Mouse (Mus musculus): ENCODE results near the gene Cox4i2.

The Cox4i2 gene

GRCm38 (mm10) chr2:152769677-152770076 is 15.7 kb downstream of the Cox4i2 start:
- DNase-seq = no peak

- DNase-seq = peak; percentile 74 to 87
These were observed 17.6 kb downstream of the Cox4i2 start for GRCm38 (mm10) chr2:152771571-152771970.

GRCm38 (mm10) chr2:152772231-152772630 is 18.3 kb downstream of the Cox4i2 start:
- DNase-seq = no peak

GRCm38 (mm10) chr2:152775357-152775756 is 21.4 kb downstream of the Cox4i2 start:
- no peak for DNase-seq

GRCm38 (mm10) chr2:152776019-152776418 is 22.0 kb downstream of the Cox4i2 start:
- no peak for DNase-seq

- DNase-seq = no peak
These were observed 22.5 kb downstream of the Cox4i2 start for GRCm38 (mm10) chr2:152776435-152776834.

GRCm38 (mm10) chr2:152777081-152777480 is 23.1 kb downstream of the Cox4i2 start:
- DNase-seq = no peak

- DNase-seq = no peak
These were observed 26.5 kb downstream of the Cox4i2 start for GRCm38 (mm10) chr2:152780466-152780865.

GRCm38 (mm10) chr2:152781031-152781711 is 27.2 kb downstream of the Cox4i2 start:
- DNase-seq = peak; percentile 53 to 64

- no peak for DNase-seq
These were observed 28.7 kb downstream of the Cox4i2 start for GRCm38 (mm10) chr2:152782656-152783055.

GRCm38 (mm10) chr2:152783241-152783640 is 29.3 kb downstream of the Cox4i2 start:
- no peak for DNase-seq

- DNase-seq = no peak
These were observed 30.7 kb downstream of the Cox4i2 start for GRCm38 (mm10) chr2:152784640-152785039.

GRCm38 (mm10) chr2:152785446-152786350 is 31.7 kb downstream of the Cox4i2 start:
- DNase-seq = peak; percentile 81 to 93

GRCm38 (mm10) chr2:152787136-152787535 is 33.2 kb downstream of the Cox4i2 start:
- peak; percentile 78 to 82 for DNase-seq

GRCm38 (mm10) chr2:152787543-152787942 is 33.6 kb downstream of the Cox4i2 start:
- DNase-seq = no peak

- peak; percentile 47 to 70 for DNase-seq
These were observed 35.0 kb downstream of the Cox4i2 start for GRCm38 (mm10) chr2:152788892-152789421.

GRCm38 (mm10) chr2:152789591-152789999 is 35.6 kb downstream of the Cox4i2 start:
- peak; percentile 45 to 56 for DNase-seq

GRCm38 (mm10) chr2:152792461-152792860 is 38.5 kb downstream of the Cox4i2 start:
- DNase-seq = peak; percentile 70 to 90

- no peak for DNase-seq
These were observed 39.4 kb downstream of the Cox4i2 start for GRCm38 (mm10) chr2:152793381-152793780.

GRCm38 (mm10) chr2:152794281-152794827 is 40.4 kb downstream of the Cox4i2 start:
- DNase-seq = peak; percentile 44 to 49

- no peak for DNase-seq
These were observed 43.6 kb downstream of the Cox4i2 start for GRCm38 (mm10) chr2:152797589-152797988.

GRCm38 (mm10) chr2:152799954-152800761 is 46.2 kb downstream of the Cox4i2 start:
- no peak for DNase-seq
